Mouse (Mus musculus): ENCODE results near the gene E2f6.

The E2f6 gene

GRCm38 (mm10) chr12:16800259-16800958 lies 10.4 kb upstream of the E2f6 start, which contains the start of gene Greb1:
Gene Greb1 (minus strand): TSS chr12:16800886.
- no peak for DNase-seq (ENCODE audit: low spot score in 2 of 2)

- no peak for DNase-seq (ENCODE audit: low spot score in 2 of 2)
These were observed 9.8 kb upstream of the E2f6 start for GRCm38 (mm10) chr12:16800959-16801315.

GRCm38 (mm10) chr12:16803237-16803955 lies 7.4 kb upstream of the E2f6 start:
- DNase-seq (ENCODE audit: low spot score in 2 of 2) = no peak

GRCm38 (mm10) chr12:16803956-16804430 lies 6.8 kb upstream of the E2f6 start:
- DNase-seq (ENCODE audit: low spot score in 2 of 2) = no peak

- peak; percentile 33 to 66 for DNase-seq (ENCODE audit: low spot score in 2 of 2)
These were observed 5.3 kb upstream of the E2f6 start for GRCm38 (mm10) chr12:16805511-16805910.

- peak in 1 of 2 experiments; percentile 33 for DNase-seq (ENCODE audit: low spot score in 2 of 2)
These were observed 2.7 kb upstream of the E2f6 start for GRCm38 (mm10) chr12:16808045-16808444.

- DNase-seq (ENCODE audit: low spot score in 2 of 2) = no peak
These were observed 714 bp downstream of the E2f6 start for GRCm38 (mm10) chr12:16811477-16811876.

- DNase-seq (ENCODE audit: low spot score in 2 of 2) = no peak
These were observed 6.4 kb downstream of the E2f6 start for GRCm38 (mm10) chr12:16817147-16817546.

- DNase-seq (ENCODE audit: low spot score in 2 of 2) = no peak
These were observed 7.8 kb downstream of the E2f6 start for GRCm38 (mm10) chr12:16818513-16818912.

- peak; percentile 32 to 50 for DNase-seq (ENCODE audit: low spot score in 2 of 2)
These were observed 10.0 kb downstream of the E2f6 start for GRCm38 (mm10) chr12:16820761-16821160.

- no peak for DNase-seq (ENCODE audit: low spot score in 2 of 2)
These were observed 11.5 kb downstream of the E2f6 start for GRCm38 (mm10) chr12:16822181-16822734.

- DNase-seq (ENCODE audit: low spot score in 2 of 2) = no peak
These were observed 12.9 kb downstream of the E2f6 start for GRCm38 (mm10) chr12:16823701-16824100.

- DNase-seq (ENCODE audit: low spot score in 2 of 2) = peak; percentile 59 to 70
These were observed 17.7 kb downstream of the E2f6 start for GRCm38 (mm10) chr12:16828505-16828904.

GRCm38 (mm10) chr12:16829785-16830184 lies 19.0 kb downstream of the E2f6 start:
- no peak for DNase-seq (ENCODE audit: low spot score in 2 of 2)

- DNase-seq (ENCODE audit: low spot score in 2 of 2) = peak in 1 of 2 experiments; percentile 47
These were observed 20.3 kb downstream of the E2f6 start for GRCm38 (mm10) chr12:16831071-16831470.

- DNase-seq (ENCODE audit: low spot score in 2 of 2) = peak in 1 of 2 experiments; percentile 42
These were observed 23.9 kb downstream of the E2f6 start for GRCm38 (mm10) chr12:16834701-16835100.

- DNase-seq (ENCODE audit: low spot score in 2 of 2) = peak; percentile 85 to 87
These were observed 25.4 kb downstream of the E2f6 start for GRCm38 (mm10) chr12:16836188-16836587.

GRCm38 (mm10) chr12:16837766-16838165 lies 27.0 kb downstream of the E2f6 start:
- no peak for DNase-seq (ENCODE audit: low spot score in 2 of 2)

- peak; percentile 54 to 71 for DNase-seq (ENCODE audit: low spot score in 2 of 2)
These were observed 30.3 kb downstream of the E2f6 start for GRCm38 (mm10) chr12:16840842-16841782.

GRCm38 (mm10) chr12:16844623-16845592 lies 34.1 kb downstream of the E2f6 start:
- DNase-seq (ENCODE audit: low spot score in 2 of 2) = peak; percentile 63 to 64
